Mouse (Mus musculus) neural tube, embryonic 12.5 days (tissue): Measurements from ENCODE around the gene Mtmr12. TPM values are rescaled to one million over a fixed set of nuclear protein-coding genes. Genes with fewer than 3 reads are reported as not detected.

Experiments used
- ATAC-seq: fragments of 200-750 bp; cut with Nextera tagmentation; 2 replicates; pipeline ENCODE4 v1.8.0; 2017; ENCODE audit warnings: low read depth, mild to moderate bottlenecking, moderate TSS enrichment, moderate library complexity; ENCODE audit not compliant: low FRiP score
- H3K27ac ChIP-seq: fragments of 300-500 bp; sonication (generic); 2 replicates; pipeline ENCODE4 v1.5.1; 2016
- H3K27me3 ChIP-seq: fragments of 300-500 bp; sonication (generic); replicated peaks from 2 replicates; pipeline ENCODE4 v1.6.1; 2016; ENCODE audit warnings: mild to moderate bottlenecking
- H3K36me3 ChIP-seq: fragments of 300-500 bp; sonication (generic); 2 replicates; pipeline ENCODE4 v1.6.1; 2016; ENCODE audit warnings: mild to moderate bottlenecking
- H3K4me1 ChIP-seq: fragments of 300-500 bp; sonication (generic); 2 replicates; pipeline ENCODE4 v1.6.1; 2016
- H3K4me2 ChIP-seq: fragments of 300-500 bp; sonication (generic); replicated peaks from 2 replicates; pipeline ENCODE4 v1.6.1; 2016; ENCODE audit warnings: mild to moderate bottlenecking
- H3K4me3 ChIP-seq: fragments of 300-500 bp; sonication (generic); 2 replicates; pipeline ENCODE4 v1.5.1; 2016
- H3K9ac ChIP-seq: fragments of 300-500 bp; sonication (generic); 2 replicates; pipeline ENCODE4 v1.6.1; 2016; ENCODE audit warnings: mild to moderate bottlenecking
- H3K9me3 ChIP-seq: fragments of 300-500 bp; sonication (generic); 2 replicates; pipeline ENCODE4 v1.6.1; 2016; ENCODE audit warnings: mild to moderate bottlenecking
- WGBS: fragments of 180-500 bp; shearing (Covaris S2); methylation state at CpG from one replicate; pipeline ENCODE4 v1.1.7; 2016; 5-methylcytosine and 5-hydroxymethylcytosine counted together
- polyA plus RNA-seq: library from polyadenylated mRNA; unstranded; fragments of >200 nt; fragmentation: Nextera tagmentation; extraction: Ambion mirVana; gene quantifications from 2 replicates; pipeline ENCODE4 v1.2.1, GENCODE M21; 2016

The Mtmr12 gene
- polyA plus RNA-seq, 1 experiment from 2014 or later, result 14.0 TPM

DNA sequence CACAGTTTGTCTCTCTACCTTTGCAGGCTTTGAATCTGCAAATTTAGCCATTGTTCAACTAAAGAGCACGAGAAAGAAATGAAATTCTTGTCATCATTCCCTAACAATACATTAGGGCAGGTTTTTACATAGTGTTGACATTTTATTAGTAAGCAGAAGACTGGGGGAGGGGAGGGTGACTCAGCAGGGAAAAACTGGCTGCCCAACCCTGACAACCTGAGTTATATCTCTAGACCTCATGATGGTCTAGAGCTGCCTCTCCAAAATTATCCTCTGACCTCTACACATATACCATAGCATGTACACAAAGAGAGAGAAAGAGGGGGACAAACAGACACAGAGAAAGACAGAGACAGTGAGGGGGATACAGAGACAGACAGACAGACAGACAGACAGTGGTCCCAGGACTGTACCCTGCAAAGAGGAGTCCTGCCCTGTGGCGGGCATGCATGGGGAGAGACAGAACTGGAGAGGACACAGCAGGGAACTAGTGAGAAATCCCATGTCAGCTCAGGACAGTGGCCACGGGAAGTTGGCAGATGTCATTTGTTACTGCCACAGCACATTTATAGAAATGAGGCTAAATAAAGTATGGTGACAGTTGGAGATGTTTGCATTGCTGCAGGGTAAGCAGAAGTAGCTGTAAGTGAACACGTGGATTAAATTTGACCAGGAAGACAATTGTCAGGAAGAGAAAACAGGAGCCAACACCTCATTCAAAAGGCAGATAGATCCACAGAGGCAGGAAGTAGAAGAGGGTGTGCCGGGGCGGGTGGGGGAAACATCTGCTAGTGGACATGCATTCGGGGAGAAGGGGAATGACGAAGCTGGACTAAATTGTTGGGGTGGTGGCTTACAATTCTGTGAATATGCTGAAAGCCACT is 101.6 kb downstream of the Mtmr12 start:
- Histone ChIP-seq H3K27ac (no peak overlapping the region), H3K36me3 (no peaks in the 10 kb centered on the region), H3K9me3 (no peaks in the 10 kb centered on the region), H3K4me2 (no peak overlapping the region), H3K4me1 (no peaks in the 10 kb centered on the region), H3K27me3 (no peaks in the 10 kb centered on the region), H3K9ac (no peak overlapping the region; the same call in 1 of the 2 replicates), H3K4me3 (no peak overlapping the region)
- no peak for ATAC-seq
- 76% methylated on average over 8 of the region's 8 CpGs for WGBS

DNA sequence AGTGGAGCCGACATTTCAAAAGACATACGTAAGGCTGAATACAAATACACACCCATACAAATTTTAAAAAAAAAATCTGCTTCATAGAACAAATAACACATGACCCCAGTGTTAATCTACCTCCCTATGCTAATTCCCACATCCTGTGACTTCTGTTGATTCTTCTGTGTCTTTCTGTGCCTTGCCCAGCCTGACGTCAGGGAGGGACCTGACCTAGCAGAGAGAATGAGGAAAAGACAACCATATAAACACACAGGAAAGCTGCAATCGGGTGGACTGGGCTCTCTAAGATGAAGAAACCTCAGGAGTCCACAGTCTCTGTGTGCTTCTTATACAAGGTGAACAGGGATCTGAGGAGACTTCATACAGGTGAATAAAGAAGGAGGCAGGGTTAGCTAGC is 102.3 kb downstream of the Mtmr12 start:
- Histone ChIP-seq H3K9ac (no peak overlapping the region), H3K27me3 (no peaks in the 10 kb centered on the region), H3K9me3 (no peaks in the 10 kb centered on the region), H3K27ac (no peak overlapping the region), H3K4me2 (no peak overlapping the region), H3K4me1 (no peaks in the 10 kb centered on the region), H3K36me3 (no peaks in the 10 kb centered on the region), H3K4me3 (no peak overlapping the region)
- WGBS, result 76% methylated on average over 4 of the region's 4 CpGs
- no peak for ATAC-seq

DNA sequence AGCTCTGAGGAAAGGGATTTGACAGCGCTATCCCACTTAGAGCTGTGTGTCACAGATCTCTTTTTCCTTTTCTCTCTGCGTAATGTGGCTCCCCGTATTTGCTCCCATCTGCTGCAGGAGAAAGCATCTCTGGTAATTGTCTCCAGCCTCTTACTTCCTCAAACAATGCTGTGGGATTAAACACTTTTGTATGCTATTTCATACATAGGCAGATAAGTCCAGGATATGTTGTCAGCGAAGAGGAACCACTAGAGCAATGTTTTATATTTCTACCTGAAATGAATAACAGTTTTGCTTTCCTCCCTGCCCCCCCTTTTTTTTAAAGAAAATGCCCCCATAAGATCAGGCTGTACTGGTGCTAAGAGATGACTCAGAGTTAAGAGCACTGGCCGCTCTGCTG is 103.7 kb downstream of the Mtmr12 start:
- Histone ChIP-seq H3K27ac (no peak overlapping the region), H3K9me3 (no peaks in the 10 kb centered on the region), H3K9ac (no peak overlapping the region), H3K4me3 (no peak overlapping the region), H3K4me1 (no peaks in the 10 kb centered on the region), H3K27me3 (no peaks in the 10 kb centered on the region), H3K4me2 (no peak overlapping the region), H3K36me3 (no peaks in the 10 kb centered on the region)
- 93% methylated on average over 5 of the region's 5 CpGs for WGBS
- no peak for ATAC-seq

DNA sequence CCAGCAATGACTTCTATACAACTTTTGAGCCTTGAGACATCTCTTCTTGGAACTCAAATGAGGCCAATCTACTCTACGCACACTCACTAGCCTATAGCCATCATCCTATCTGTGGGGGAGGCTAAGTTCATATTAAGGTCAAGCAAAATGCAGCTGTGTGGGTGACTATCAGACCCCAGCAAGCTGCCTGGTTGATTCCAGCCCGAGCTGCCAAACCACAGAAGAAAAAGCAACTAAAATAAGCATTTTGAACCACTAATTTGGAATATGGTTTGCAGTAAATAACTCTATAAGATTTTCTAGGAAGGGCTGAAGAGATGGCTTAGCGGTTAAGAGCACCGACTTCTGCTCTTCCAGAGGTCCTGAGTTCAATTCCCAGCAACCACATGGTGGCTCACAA is 105.8 kb downstream of the Mtmr12 start:
- Histone ChIP-seq H3K9ac (no peak overlapping the region), H3K4me2 (no peak overlapping the region), H3K4me3 (no peak overlapping the region), H3K9me3 (no peaks in the 10 kb centered on the region), H3K27me3 (no peaks in the 10 kb centered on the region), H3K4me1 (no peaks in the 10 kb centered on the region), H3K27ac (no peak overlapping the region), H3K36me3 (no peaks in the 10 kb centered on the region)
- no peak for ATAC-seq
- 91% methylated on average over 4 of the region's 4 CpGs for WGBS

DNA sequence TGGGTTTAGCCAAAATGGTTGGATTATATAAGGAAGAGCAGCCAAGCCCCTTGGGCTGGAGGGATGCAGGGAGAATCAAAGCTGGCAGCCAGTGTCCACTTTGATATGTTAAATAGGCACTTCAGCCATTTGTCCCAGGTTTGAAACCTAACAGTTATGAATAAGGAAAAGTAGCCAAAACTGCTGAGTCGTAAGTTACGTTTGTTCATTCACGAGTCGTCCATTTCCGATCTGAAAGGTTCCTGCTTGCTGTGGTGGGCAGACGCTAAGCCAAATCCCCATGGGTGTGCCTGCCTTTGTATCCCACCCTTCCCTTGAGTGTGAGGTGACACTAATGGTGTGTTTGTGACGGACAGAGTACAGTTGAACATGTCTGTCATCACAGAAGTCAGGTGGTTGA is 106.6 kb downstream of the Mtmr12 start:
- Histone ChIP-seq H3K27me3 (no peaks in the 10 kb centered on the region), H3K4me2 (no peak overlapping the region), H3K4me1 (no peaks in the 10 kb centered on the region), H3K9me3 (no peaks in the 10 kb centered on the region), H3K4me3 (no peak overlapping the region), H3K27ac (no peak overlapping the region), H3K9ac (no peak overlapping the region), H3K36me3 (no peaks in the 10 kb centered on the region)
- no peak for ATAC-seq
- WGBS, result 86% methylated on average over 7 of the region's 7 CpGs

DNA sequence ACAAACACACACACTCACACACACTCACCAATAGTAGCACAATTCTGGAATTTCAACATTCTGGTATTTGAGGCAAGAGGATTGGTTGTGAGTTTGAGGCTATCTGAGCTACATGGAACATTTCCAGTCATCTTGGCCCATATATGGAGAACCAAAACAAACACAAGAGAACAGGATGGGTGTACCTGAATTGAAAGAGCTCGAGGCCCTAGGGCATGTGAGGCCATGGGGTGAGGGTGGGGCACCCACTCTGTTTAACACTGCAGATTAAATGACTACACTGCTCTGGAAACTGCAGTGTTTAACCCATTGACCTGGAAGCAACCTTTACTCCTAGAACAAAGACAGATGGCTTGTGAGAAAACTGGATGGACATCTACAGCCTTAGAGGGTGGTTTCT is 108.4 kb downstream of the Mtmr12 start:
- Histone ChIP-seq H3K9ac (no peak overlapping the region), H3K4me3 (no peak overlapping the region), H3K36me3 (no peaks in the 10 kb centered on the region), H3K27me3 (no peaks in the 10 kb centered on the region), H3K9me3 (no peaks in the 10 kb centered on the region), H3K4me1 (no peaks in the 10 kb centered on the region), H3K27ac (no peak overlapping the region), H3K4me2 (no peak overlapping the region)
- WGBS, result 33% methylated on average over 1 of the region's 1 CpGs
- no peak for ATAC-seq

DNA sequence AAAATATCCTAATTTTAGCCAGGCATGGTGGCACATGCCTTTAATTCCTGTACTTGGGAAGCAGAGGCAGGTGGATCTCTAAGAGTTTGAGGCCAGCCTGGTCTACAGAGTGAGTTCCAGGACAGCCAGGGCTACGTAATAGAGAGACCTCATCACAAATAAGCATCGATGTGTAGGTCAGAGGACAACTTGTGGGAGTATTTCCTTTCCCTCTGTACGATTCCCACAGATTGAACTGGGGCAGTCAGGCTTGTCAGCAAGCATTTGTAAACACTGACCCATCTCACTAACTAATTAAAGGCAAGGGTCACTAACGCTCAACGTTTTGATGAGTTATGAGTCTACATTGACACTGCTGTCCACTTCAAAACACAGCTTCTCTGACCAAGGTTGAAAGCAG is 109.8 kb downstream of the Mtmr12 start:
- Histone ChIP-seq H3K9me3 (no peaks in the 10 kb centered on the region), H3K27ac (no peak overlapping the region), H3K9ac (no peak overlapping the region), H3K4me3 (no peak overlapping the region), H3K36me3 (no peaks in the 10 kb centered on the region), H3K4me2 (no peak overlapping the region), H3K27me3 (no peaks in the 10 kb centered on the region; the same call in 1 of the 2 replicates), H3K4me1 (no peaks in the 10 kb centered on the region)
- ATAC-seq, result no peak
- WGBS, result 84% methylated on average over 5 of the region's 5 CpGs

DNA sequence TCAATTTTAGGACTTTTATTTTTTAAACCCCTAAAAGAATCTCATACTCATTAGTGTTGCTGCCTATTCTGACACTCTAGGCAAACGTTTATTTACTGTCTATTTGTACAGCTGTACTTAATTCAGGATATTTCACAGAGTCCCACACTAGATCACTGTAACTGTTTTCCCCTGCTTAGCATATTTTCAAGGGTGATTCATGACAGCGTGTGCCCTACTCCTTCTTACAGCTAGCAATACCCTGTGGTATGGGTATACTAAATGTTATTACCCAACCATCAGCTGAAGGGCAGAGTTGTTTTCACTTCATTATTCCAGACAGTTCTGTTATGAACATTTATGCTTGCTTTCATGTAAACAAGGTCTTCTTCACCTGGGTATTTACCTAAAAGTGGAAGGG is 111.2 kb downstream of the Mtmr12 start:
- H3K27ac ChIP-seq, result no peak overlapping the region
- no peak for ATAC-seq
- H3K4me3 ChIP-seq, result no peak overlapping the region
- H3K27me3 ChIP-seq, result peaks cover 4% of the 10 kb centered on the region; the same call in 1 of the 2 replicates
- H3K4me2 ChIP-seq, result no peak overlapping the region
- H3K9ac ChIP-seq, result no peak overlapping the region
- 66% methylated on average over 2 of the region's 2 CpGs for WGBS
- H3K4me1 ChIP-seq, result no peaks in the 10 kb centered on the region
- H3K36me3 ChIP-seq, result no peaks in the 10 kb centered on the region
- no peaks in the 10 kb centered on the region for H3K9me3 ChIP-seq

DNA sequence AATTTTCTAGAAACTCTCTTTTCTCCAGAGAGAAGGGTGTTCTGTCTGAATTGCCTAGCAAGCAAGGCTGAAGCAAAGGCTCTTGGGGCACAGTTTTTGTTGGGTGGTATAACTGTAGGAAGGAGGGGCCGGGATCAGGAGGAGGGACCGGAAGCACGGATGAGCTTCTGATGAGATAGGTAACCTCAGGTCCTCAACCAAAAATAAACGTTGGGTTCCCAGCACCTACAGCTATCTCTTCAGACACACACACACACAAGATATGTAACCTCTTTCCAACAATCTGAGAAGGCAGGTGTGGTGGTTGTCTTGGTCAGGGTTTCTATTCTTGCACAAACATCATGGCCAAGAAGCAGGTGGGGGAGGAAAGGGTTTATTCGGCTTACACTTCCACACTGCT is 112.5 kb downstream of the Mtmr12 start:
- Histone ChIP-seq H3K4me3 (no peak overlapping the region), H3K4me2 (no peak overlapping the region), H3K36me3 (no peaks in the 10 kb centered on the region), H3K27me3 (peaks cover 4% of the 10 kb centered on the region; the same call in 1 of the 2 replicates), H3K27ac (no peak overlapping the region), H3K9me3 (no peaks in the 10 kb centered on the region), H3K9ac (no peak overlapping the region), H3K4me1 (no peaks in the 10 kb centered on the region)
- 84% methylated on average over 5 of the region's 5 CpGs for WGBS
- no peak for ATAC-seq

DNA sequence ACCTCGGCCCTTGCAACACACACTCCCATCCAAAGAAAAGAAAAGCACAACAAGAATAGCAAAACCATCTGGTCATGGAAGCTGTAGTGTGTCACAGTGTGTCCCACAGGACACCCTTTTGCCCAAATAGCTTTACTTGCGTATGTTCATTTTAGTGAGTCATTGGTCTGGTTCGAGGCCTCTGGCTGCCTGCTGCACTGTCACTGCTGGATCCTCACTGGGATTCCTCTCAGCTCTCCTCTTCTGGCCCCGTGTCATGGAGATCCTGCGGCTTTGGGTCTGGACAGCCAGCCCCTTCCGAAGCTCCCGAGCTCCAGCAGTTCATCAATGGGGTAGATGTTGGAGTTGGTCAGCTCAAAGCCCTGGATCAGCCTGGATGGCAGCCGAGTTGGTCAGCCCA is 113.6 kb downstream of the Mtmr12 start:
- no peaks in the 10 kb centered on the region for H3K9me3 ChIP-seq
- peaks cover 4% of the 10 kb centered on the region; the same call in 1 of the 2 replicates for H3K27me3 ChIP-seq
- H3K9ac ChIP-seq, result no peak overlapping the region
- WGBS, result 85% methylated on average over 8 of the region's 8 CpGs
- H3K4me3 ChIP-seq, result no peak overlapping the region
- no peaks in the 10 kb centered on the region for H3K36me3 ChIP-seq
- no peak for ATAC-seq
- H3K4me2 ChIP-seq, result no peak overlapping the region
- no peak overlapping the region for H3K27ac ChIP-seq
- peaks cover 10% of the 10 kb centered on the region for H3K4me1 ChIP-seq

DNA sequence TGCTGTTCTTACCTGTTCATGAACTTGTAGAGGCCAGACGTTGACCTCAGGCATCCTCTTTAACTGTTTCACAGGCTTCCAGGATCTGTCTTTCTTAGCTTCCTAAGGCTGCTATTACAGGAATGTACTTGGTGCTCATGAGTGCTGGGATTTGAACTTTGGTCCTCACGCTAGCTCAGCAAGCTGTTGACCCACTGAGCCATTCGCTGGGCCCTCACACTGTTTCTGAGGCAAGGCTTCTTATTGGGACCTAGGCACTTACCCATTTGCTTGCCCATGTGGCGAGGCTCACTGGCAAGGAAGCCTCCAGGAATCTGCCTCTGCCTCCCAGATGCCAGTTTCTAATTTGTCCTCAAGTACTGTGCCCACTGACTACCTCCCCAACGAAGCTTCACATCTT is 115.1 kb downstream of the Mtmr12 start:
- no peak overlapping the region for H3K4me3 ChIP-seq
- no peak overlapping the region for H3K9ac ChIP-seq
- H3K9me3 ChIP-seq, result no peaks in the 10 kb centered on the region
- no peaks in the 10 kb centered on the region for H3K36me3 ChIP-seq
- peaks cover 4% of the 10 kb centered on the region; the same call in 1 of the 2 replicates for H3K27me3 ChIP-seq
- WGBS, result 53% methylated on average over 5 of the region's 5 CpGs
- ATAC-seq, result no peak
- H3K27ac ChIP-seq, result no peak overlapping the region
- peaks cover 15% of the 10 kb centered on the region for H3K4me1 ChIP-seq
- H3K4me2 ChIP-seq, result 0 out of 2 replicates have a peak overlapping the region, but pooled peaks have one; percentile 72

DNA sequence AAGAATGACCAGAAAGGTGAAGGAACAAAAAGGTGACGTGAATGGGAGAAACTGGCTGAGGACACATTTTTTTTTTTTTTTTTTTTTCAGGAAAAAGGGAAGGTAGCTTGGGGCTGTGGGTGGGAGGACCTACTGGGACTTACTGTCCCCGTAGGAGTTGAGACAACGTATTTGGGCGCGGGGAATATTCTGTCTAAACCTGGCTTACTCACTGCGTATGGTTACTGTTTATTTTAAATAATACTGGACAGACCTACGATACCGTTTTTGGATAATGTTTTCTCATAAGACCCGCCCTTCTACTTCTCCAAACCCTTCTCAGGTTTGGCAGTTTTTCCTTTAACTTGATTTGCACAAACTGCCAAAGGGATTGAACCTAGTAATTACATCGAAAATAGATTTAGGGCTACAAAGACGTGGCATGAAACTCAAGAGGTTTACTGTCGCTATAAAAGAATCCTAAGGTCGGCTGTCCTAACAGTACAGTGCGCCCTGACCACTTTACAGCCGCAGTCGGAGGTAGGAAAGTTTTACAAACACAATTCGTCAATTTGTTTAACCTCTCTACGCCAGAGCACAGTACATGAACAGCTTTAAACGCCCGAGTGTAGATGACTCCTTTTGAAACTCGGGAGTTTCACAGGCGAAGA is 115.7 kb downstream of the Mtmr12 start:
- Histone ChIP-seq H3K4me2 (peak overlapping the region; percentile 72), H3K27me3 (peaks cover 4% of the 10 kb centered on the region; the same call in 1 of the 2 replicates), H3K4me1 (peaks cover 15% of the 10 kb centered on the region), H3K27ac (no peak overlapping the region), H3K4me3 (peak overlapping the region; percentile 94), H3K36me3 (0 out of 2 replicates have a peak, but pooled peaks cover under 1% of the 10 kb centered on the region), H3K9me3 (no peaks in the 10 kb centered on the region), H3K9ac (peak overlapping the region; percentile 98)
- peak; percentile 0; the same call in 1 of the 2 replicates for ATAC-seq
- 5% methylated on average over 22 of the region's 22 CpGs for WGBS
